Mouse (Mus musculus): Measurements from ENCODE around the gene Esd.

The Esd gene

DNA sequence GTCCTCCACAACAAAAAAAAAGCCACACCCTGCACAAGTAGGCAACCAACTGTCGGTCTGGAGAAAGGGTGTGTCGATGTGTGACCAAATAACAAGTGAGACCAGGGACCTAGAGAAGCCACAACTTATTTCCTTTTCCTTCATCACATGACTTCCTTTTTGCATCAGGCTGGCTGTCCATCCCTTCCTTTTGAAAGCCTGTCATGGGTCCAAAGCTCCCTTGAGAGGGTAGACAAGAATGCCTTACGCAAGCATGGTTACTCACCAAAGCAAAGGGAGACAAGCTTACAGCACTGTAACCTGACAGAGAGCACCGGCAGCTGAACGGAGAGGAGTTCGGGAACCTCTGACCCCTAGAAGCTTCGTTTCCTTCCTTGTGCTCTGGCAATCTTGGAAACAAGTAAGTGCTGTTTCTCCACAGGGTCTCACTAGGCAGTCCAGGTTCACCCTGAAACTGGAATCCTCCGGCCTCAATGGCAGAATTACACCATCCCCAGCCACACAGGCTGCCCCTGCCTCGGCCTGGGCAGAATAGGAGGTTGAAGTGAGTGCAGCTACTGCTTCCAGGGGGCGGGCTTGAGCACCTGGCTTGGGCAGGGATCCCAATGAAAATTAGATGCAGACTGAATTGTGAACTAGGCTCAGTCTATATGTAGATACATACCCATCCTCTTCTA is 65.4 kb downstream of the Esd start:
- no peak for DNase-seq

GRCm38 (mm10) chr14:74798063-74798890 is 66.2 kb downstream of the Esd start:
- no peak for DNase-seq

All from cerebellum, postnatal 25 days (tissue).